Mouse (Mus musculus) macrophage (primary cell): ENCODE data around the gene Ccr5. TPM values are rescaled to one million over a fixed set of nuclear protein-coding genes. Genes with fewer than 3 reads are reported as not detected.
"Not testable (repeated sequence)": the region's sequence is repeated elsewhere in the genome, so short reads cannot be mapped to it uniquely, and the experiment has no call there.

ENCODE experiments used
- H3K27ac ChIP-seq: fragments of 350-480 bp; formaldehyde crosslinking; 2 replicates; pipeline ENCODE4 v1.9.0; 2021
- H3K36me3 ChIP-seq: fragments of 350-480 bp; formaldehyde crosslinking; 2 replicates; pipeline ENCODE4 v1.9.0; 2021; ENCODE audit errors: inconsistent target
- H3K4me3 ChIP-seq: fragments of 350-480 bp; formaldehyde crosslinking; 2 replicates; pipeline ENCODE4 v1.9.0; 2021; ENCODE audit errors: inconsistent target
- H3K79me2 ChIP-seq: fragments of 350-480 bp; formaldehyde crosslinking; 2 replicates; pipeline ENCODE4 v1.9.0; 2021; ENCODE audit errors: inconsistent target
- WGBS: methylation state at CpG from one replicate; pipeline ENCODE4 v1.1.7; 2026; ENCODE audit warnings: inconsistent platforms; ENCODE audit not compliant: missing documents; 5-methylcytosine and 5-hydroxymethylcytosine counted together
- polyA plus RNA-seq: library from polyadenylated mRNA; stranded (reverse); fragments of 250-400 nt; gene quantifications from 3 replicates; pipeline ENCODE4 v1.2.4, GENCODE M21; 2018; ENCODE audit warnings: inconsistent platforms

The Ccr5 gene
- polyA plus RNA-seq, 1 experiment from 2014 or later = 25.3 TPM

DNA sequence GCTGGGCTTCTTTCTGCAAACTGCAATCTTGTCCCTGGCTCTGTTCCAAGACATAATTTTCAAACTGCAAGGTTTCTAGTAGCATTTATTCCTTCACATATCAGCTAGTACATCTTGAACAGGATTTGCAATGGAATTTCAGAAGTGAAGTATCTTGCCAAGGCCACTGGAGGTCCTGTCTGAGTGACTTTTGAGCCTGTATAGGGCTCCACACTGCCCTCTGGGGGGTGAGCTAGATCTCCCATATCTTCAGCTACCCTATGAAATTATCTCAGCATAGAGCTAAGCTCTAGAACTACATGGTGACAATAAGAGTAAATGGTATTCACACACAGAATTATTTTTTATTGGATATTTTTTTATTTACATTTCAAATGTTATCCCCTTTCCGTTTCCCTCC lies 2.9 kb upstream of the Ccr5 start:
- WGBS = 88% methylated on average over 1 of the region's 1 CpGs
- H3K4me3 ChIP-seq = no peak overlapping the region
- H3K27ac ChIP-seq = no peak overlapping the region
- no peaks in the 10 kb centered on the region for H3K36me3 ChIP-seq
- peaks cover 19% of the 10 kb centered on the region for H3K79me2 ChIP-seq

DNA sequence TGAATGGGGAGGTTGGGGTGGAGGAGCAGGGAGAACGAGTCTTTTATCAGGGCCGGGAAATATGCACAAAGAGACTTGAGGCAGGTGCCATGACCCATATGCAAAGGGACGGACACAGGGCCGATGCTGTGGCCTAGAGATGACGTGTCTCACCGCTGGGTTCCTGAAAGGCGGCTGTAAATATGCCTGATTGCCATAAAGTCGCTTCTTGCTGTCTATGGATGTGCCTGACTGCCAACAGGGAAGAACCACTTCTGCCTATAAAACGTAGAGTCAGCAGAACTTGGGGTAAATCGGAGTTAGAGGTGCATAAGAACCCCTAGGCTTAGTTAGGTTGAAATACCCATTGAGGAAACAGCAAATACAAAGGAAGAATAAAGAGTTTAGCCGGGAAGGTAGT lies 4.2 kb downstream of the Ccr5 start:
- Histone ChIP-seq H3K27ac (peak overlapping the region; percentile 97), H3K79me2 (peaks cover 42% of the 10 kb centered on the region), H3K36me3 (no peaks in the 10 kb centered on the region; the same call in 1 of the 2 replicates), H3K4me3 (no peak overlapping the region)
- WGBS = 65% methylated on average over 11 of the region's 11 CpGs

DNA sequence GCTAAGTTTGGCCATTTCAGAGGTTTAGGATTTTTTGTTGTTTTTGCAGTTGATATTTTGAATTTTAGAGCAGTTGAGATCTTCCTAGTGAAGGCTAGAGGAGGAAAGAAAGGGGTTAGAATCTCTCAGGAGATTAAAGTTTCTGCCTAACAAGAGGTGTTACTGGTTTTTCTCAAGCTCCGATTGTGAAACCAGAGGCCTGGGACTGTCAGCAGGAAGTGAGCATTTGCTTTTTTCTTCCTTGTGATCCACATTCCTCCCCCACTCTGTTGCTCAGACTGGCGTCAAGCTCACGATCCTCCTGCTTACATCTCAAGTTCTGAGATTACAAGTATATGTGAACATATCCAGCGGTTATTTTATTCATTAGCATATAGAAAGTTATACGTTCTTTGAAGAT lies 5.0 kb downstream of the Ccr5 start:
- H3K36me3 ChIP-seq = no peaks in the 10 kb centered on the region; the same call in 1 of the 2 replicates
- peaks cover 42% of the 10 kb centered on the region for H3K79me2 ChIP-seq
- H3K27ac ChIP-seq = peak overlapping the region; percentile 97
- WGBS = 24% methylated on average over 5 of the region's 5 CpGs
- H3K4me3 ChIP-seq = no peak overlapping the region

DNA sequence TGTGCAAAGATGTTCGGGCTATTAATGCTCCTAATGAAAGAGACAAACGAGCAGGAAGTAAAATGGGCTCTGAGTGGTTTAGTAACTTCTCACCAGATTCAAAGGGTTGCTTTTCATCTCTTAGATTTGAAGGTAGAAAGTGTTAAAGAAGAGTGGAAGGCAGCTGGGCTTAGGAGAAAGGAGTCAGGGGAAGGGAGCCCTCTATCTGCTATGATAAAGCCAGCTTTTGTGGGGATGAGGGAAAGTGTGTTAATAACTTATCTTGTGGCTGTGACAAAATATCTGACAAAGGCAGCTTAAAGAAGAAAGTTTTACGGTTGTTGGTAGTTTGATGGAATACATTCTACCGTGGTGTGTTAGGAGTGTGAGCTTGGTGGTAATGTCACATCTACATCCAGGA lies 6.1 kb downstream of the Ccr5 start:
- Histone ChIP-seq H3K79me2 (peaks cover 33% of the 10 kb centered on the region), H3K4me3 (no peak overlapping the region), H3K27ac (peak overlapping the region; percentile 97), H3K36me3 (no peaks in the 10 kb centered on the region; the same call in 1 of the 2 replicates)
- 42% methylated on average over 3 of the region's 4 CpGs for WGBS

DNA sequence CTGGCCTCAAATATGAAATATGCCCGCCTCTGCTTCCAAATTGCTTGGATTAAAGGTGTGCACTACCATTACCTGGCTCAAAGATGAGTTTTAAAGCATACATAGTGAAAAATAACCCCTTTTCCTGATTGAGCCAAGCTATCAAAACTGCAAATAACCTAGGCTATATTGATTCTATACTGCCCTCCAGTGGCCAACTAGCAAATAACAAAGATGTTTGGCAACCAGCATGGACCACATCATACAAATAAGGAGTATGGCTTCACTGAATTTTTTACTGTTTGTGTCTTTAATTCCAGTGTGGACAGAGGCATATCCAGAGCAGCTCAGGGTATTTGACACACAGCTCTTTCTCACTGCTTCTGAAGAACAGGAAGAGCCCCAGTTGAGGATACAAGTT lies 7.0 kb downstream of the Ccr5 start:
- peaks cover 23% of the 10 kb centered on the region for H3K79me2 ChIP-seq
- WGBS = 26% methylated on average over 1 of the region's 1 CpGs
- H3K36me3 ChIP-seq = no peaks in the 10 kb centered on the region; the same call in 1 of the 2 replicates
- no peak overlapping the region for H3K4me3 ChIP-seq
- H3K27ac ChIP-seq = peak overlapping the region; percentile 97

DNA sequence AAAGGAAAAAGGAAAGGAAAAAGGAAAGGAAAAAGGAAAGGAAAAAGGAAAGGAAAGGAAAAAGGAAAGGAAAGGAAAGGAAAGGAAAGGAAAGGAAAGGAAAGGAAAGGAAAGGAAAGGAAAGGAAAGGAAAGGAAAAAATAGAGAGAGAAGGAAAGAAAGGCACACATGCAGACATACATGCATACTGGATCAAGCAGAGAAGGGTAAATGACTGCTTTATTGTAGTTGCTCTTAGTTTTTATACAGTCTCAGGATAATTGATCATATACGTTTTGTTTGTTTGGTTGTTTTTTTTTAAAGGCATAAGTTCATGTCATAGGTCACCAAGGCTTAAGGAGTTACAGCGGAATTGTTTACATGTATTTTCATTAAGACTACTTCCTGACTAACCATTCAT lies 11.6 kb downstream of the Ccr5 start:
- WGBS = 97% methylated on average over 2 of the region's 2 CpGs
- not testable (repeated sequence) for H3K4me3 ChIP-seq, H3K27ac ChIP-seq, H3K79me2 ChIP-seq, H3K36me3 ChIP-seq

DNA sequence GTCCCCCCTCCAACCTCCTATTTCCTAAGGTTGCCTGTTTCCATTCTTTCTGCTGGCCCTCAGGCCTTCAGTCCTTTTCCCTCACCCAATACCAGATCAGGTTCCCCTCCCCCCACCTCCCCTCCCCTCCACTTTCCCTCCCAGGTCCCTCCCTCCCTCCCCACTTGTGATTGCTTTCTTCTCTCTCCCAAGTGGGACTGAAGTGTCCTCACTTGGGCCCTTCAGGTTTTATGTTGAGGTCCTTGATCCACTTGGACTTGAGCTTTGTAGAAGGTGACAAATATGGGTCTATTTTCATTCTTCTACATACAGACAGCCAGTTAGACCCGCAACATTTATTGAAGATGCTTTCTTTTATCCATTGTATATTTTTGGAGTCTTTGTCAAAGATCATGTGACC lies 13.6 kb downstream of the Ccr5 start:
- not testable (repeated sequence) for H3K4me3 ChIP-seq, H3K27ac ChIP-seq, H3K79me2 ChIP-seq
- H3K36me3 ChIP-seq = peaks cover 17% of the 10 kb centered on the region; the same call in 1 of the 2 replicates
- no CpG with 5 or more reads among the region's 1 CpGs for WGBS

DNA sequence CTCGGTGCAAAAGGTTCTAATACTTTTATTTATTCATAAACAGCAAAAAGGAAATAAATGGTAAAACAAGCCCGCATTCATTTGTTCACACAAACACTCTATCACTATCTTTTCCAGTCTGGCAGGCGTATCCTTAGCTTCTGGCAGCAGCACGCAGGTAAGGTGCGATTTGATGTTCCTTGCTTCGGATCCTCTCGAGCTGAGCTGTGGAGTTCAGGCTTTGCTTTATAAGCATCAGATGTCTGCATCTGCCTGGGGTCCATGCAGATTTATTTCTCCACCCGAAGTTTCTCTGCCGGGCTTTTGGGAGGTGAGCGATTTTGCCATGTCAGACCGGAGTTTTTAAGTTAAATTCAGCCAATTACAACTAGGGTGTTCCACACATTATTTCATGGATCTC lies 16.3 kb downstream of the Ccr5 start:
- WGBS = 78% methylated on average over 11 of the region's 11 CpGs
- Histone ChIP-seq H3K27ac (no peak overlapping the region), H3K4me3 (no peak overlapping the region), H3K79me2 (no peaks in the 10 kb centered on the region), H3K36me3 (peaks cover 17% of the 10 kb centered on the region; the same call in 1 of the 2 replicates)

DNA sequence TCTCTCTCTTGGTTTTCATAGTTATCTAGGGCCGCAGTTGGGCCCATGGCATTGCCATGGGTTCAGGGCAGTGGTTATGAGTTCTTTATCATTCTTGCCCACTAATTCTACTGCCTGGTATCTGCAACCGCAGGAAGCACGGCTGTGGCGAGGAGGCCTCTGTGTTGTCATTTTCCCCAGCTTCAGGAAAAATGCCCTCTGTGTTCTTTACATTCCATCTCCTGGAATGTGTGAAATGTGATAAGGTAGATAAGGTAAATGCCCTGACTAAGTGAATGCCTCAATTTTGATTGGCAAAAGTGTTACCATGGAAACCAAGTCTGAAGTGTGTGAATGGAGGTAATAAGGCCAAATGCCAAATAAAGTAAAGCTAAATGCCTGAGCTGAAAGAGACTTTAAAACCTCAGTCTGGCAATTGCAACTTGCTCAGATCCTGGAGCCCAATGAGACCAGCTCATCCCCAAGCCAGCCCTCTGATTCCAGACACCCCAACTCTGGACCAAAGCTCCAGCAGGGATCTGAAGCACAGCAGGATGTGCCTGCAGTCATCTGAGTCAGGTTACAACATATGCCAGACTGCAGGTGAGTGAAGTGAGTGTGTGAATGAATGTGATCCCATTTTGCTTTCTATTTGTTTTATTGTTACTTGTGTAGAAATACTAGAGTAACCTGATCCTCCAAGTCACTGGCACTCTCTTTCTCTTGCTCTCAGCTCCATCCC lies 16.9 kb downstream of the Ccr5 start:
- no peak overlapping the region for H3K4me3 ChIP-seq
- no peaks in the 10 kb centered on the region for H3K79me2 ChIP-seq
- no peak overlapping the region for H3K27ac ChIP-seq
- peaks cover 17% of the 10 kb centered on the region; the same call in 1 of the 2 replicates for H3K36me3 ChIP-seq
- WGBS = 54% methylated on average over 4 of the region's 4 CpGs

DNA sequence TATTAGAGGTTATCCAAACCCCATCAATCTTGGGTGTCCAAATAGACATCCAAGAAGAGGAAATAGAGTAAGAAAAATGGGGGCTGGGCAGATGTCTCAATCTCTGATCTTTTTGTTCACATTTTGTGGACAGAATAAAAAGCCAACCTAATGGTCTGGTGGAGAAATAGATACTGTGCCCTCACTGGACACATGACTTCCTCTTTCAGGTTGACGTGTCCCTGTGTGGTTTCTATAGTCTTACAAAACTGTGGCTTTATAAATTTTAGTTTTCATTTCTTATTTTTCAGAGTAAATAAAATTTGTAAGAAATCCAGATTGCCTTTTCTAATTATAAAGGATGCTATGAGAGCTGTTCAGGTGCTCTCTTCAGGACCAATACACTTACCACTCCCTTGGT lies 22.3 kb downstream of the Ccr5 start:
- Histone ChIP-seq H3K79me2 (no peaks in the 10 kb centered on the region), H3K4me3 (no peak overlapping the region), H3K36me3 (0 out of 2 replicates have a peak, but pooled peaks cover under 1% of the 10 kb centered on the region), H3K27ac (peak overlapping the region; percentile 94)
- 0% methylated on average over 1 of the region's 1 CpGs for WGBS

DNA sequence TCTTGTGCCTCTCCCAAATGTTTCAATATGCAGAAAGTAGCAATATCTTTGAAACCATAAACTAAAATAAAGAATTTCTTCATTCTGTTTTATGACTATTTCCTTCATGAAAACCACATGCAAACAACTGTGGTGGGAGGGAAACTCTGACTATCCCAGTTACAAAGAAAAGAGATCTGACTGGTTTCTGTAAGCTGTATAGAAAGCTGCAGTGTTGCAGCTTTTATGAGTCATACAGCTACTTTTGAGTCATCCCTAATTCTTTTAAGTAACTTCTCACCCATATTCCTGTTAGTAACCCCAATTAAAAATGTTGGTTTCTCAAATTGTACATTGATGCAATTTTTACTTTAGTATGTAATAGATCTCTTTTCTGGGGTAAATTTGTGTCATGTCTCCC lies 25.0 kb downstream of the Ccr5 start:
- Histone ChIP-seq H3K4me3 (no peak overlapping the region), H3K27ac (peak overlapping the region; percentile 94), H3K36me3 (no peaks in the 10 kb centered on the region), H3K79me2 (no peaks in the 10 kb centered on the region)

Other genes with a start within 250 kb of the Ccr5 start
- gene Ccr1, start 152.9 kb upstream of the Ccr5 start, polyA plus RNA-seq = 22.8 to 148 TPM (median 64.7 TPM) in 3 replicates
- 0.27 to 1.4 TPM (median 1.0 TPM) in 3 replicates for gene Ccr1l1, start 143.1 kb upstream of the Ccr5 start, polyA plus RNA-seq
- 4.1 to 30.2 TPM (median 6.8 TPM) in 3 replicates for gene Ccr3, start 99.6 kb upstream of the Ccr5 start, polyA plus RNA-seq
- 12.0 to 16.3 TPM (median 12.9 TPM) in 3 replicates for gene Ccr2, start 19.6 kb upstream of the Ccr5 start, polyA plus RNA-seq
- 15.8 to 21.4 TPM (median 17.1 TPM) in 3 replicates for gene 2010315B03Rik, start 191.2 kb downstream of the Ccr5 start, polyA plus RNA-seq